Mouse (Mus musculus) liver, embryonic 14.5 days (tissue): Measurements from ENCODE around the gene Zswim5. TPM values are rescaled to one million over a fixed set of nuclear protein-coding genes. Genes with fewer than 3 reads are reported as not detected.

Source experiments
- ATAC-seq: fragments of 200-750 bp; cut with Nextera tagmentation; 2 replicates; pipeline ENCODE4 v1.8.0; 2017; ENCODE audit warnings: moderate number of reproducible peaks, mild to moderate bottlenecking, moderate library complexity; ENCODE audit not compliant: insufficient read depth
- DNase-seq, 3 experiments: peaks; one replicate each; pipeline ENCODE4 v3.0.0-alpha.2; 2012 to 2013; ENCODE audit warnings: low read depth in 3 of 3, low spot score in 3 of 3
- H3K27ac ChIP-seq: fragments of 300-500 bp; sonication (generic); 2 replicates; pipeline ENCODE4 v1.5.1; 2014; ENCODE audit warnings: moderate library complexity, mild to moderate bottlenecking, control low read depth, inconsistent platforms
- H3K27me3 ChIP-seq: fragments of 300-500 bp; sonication (generic); 2 replicates; pipeline ENCODE4 v1.6.1; 2014; ENCODE audit warnings: mild to moderate bottlenecking, low read length, moderate library complexity; ENCODE audit not compliant: control insufficient read depth, insufficient read depth
- H3K36me3 ChIP-seq: fragments of 300-500 bp; sonication (generic); replicated peaks from 2 replicates; pipeline ENCODE4 v1.6.1; 2014; ENCODE audit warnings: low read depth; ENCODE audit not compliant: control insufficient read depth, insufficient read depth
- H3K4me1 ChIP-seq, 2 experiments: fragments of 200-500 bp in 1 of 2; fragments of 300-500 bp in 1 of 2; sonication (generic) in 1 of 2; replicated peaks; 2 replicates each; pipeline ENCODE4 v1.6.1; 2012 to 2014; ENCODE audit warnings: antibody characterized with exemption in 1 of 2, inconsistent platforms in 1 of 2, low read length in 1 of 2; ENCODE audit not compliant: control insufficient read depth in 2 of 2, insufficient read depth in 2 of 2
- H3K4me2 ChIP-seq: fragments of 300-500 bp; sonication (generic); 2 replicates; pipeline ENCODE4 v1.6.1; 2014; ENCODE audit warnings: low read depth, mild to moderate bottlenecking, control low read depth, moderate library complexity
- H3K4me3 ChIP-seq, 2 experiments: fragments of 200-500 bp in 1 of 2; fragments of 300-500 bp in 1 of 2; sonication (generic) in 1 of 2; 2 replicates each; pipeline ENCODE4 v1.5.1; 2012 to 2014; ENCODE audit warnings: low read depth in 2 of 2, low read length in 2 of 2, mild to moderate bottlenecking in 2 of 2, control low read depth in 1 of 2, inconsistent platforms in 1 of 2, moderate library complexity in 1 of 2; ENCODE audit not compliant: insufficient read depth in 1 of 2
- H3K9ac ChIP-seq: fragments of 300-500 bp; sonication (generic); replicated peaks from 2 replicates; pipeline ENCODE4 v1.6.1; 2014; ENCODE audit warnings: mild to moderate bottlenecking, control low read depth, moderate library complexity
- H3K9me3 ChIP-seq: fragments of 300-500 bp; sonication (generic); 2 replicates; pipeline ENCODE4 v1.6.1; 2016; ENCODE audit warnings: low read length, mixed read lengths; ENCODE audit not compliant: control insufficient read depth
- CTCF ChIP-seq: IDR thresholded peaks from 2 replicates; pipeline ENCODE4 v1.5.1; 2016; ENCODE audit warnings: antibody characterized with exemption, low read depth, control low read depth
- EP300 ChIP-seq: IDR thresholded peaks from 2 replicates; pipeline ENCODE4 v1.6.1; 2016; ENCODE audit warnings: antibody characterized with exemption, low read depth
- WGBS: fragments of 180-500 bp; shearing (Covaris S2); extraction: QIAGEN DNeasy Blood & Tissue Kit; methylation state at CpG from one replicate; pipeline ENCODE4 v1.1.7; 2014; ENCODE audit not compliant: insufficient replicate concordance; 5-methylcytosine and 5-hydroxymethylcytosine counted together
- polyA plus RNA-seq, 2 experiments: library from polyadenylated mRNA; depleted of rRNA in 1 of 2; stranded (reverse) in 1 of 2; unstranded in 1 of 2; fragments of >200 nt; fragmentation: Nextera tagmentation in 1 of 2; extraction: Ambion mirVana in 1 of 2; gene quantifications; 2 replicates each; pipeline versions ENCODE4 v1.2.1 to v1.2.3; 2012 to 2014

The Zswim5 gene
- polyA plus RNA-seq, 2 experiments: 0.04 to 0.06 TPM

DNA sequence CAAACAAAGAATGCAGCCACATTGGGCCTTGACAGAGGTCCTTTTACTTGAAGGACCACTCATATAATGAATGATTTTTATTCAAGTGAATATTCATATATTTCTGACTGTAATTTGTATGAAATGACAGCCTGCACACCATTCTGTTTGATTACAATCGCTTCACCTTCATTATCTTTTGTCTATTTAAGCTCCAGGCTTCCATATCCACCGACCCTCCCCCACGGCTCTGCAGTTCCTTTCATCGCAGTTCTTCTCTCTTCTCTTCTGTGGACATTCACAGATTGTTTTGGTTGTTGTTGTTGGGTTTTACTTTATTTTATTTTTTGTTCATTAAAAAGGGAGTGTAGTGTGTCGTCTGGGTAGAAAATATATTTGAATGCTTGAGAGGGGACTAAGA, 34.0 kb downstream of the Zswim5 start:
- TF ChIP-seq EP300 (no peak), CTCF (no peak)
- ATAC-seq: no peak

DNA sequence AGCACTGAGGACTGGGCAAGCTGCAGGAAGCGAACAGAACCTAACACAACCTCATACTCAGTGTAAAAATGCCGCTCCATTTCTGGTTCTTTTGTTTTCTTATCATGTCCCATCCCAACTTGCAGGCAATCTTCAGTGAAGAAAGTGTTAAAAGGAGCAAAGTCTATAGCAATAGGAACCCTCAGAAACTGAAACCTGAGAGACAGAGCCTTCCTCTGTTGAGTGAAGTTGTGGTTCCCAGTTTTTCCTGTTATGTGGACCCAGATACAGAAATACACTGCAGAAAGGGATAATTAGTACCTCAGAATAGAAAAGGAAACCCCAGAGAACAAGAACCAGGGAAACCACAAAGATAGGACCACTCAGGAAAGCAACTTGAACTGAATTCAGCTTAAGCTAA, 36.1 kb downstream of the Zswim5 start:
- TF ChIP-seq EP300: no peak
- TF ChIP-seq CTCF: no peak
- 33% methylated on average over 2 of the region's 2 CpGs for WGBS
- Histone ChIP-seq H3K9ac (no peak overlapping the region), H3K4me2 (no peak overlapping the region), H3K27me3 (no peaks in the 10 kb centered on the region), H3K27ac (no peak overlapping the region), H3K9me3 (no peaks in the 10 kb centered on the region), H3K4me3 (no peak overlapping the region), H3K4me1 (no peaks in the 10 kb centered on the region), H3K36me3 (no peaks in the 10 kb centered on the region)
- ATAC-seq (no peak), DNase-seq (no peak)

More for the DNA sequence above, 34.0 kb downstream of the Zswim5 start:
- Histone ChIP-seq H3K4me2 (no peak overlapping the region), H3K4me1 (no peaks in the 10 kb centered on the region), H3K9ac (no peak overlapping the region), H3K4me3 (no peak overlapping the region), H3K27ac (no peak overlapping the region), H3K9me3 (no peaks in the 10 kb centered on the region), H3K36me3 (no peaks in the 10 kb centered on the region), H3K27me3 (no peaks in the 10 kb centered on the region)
- WGBS: 48% methylated on average over 5 of the region's 5 CpGs
- DNase-seq: no peak

DNA sequence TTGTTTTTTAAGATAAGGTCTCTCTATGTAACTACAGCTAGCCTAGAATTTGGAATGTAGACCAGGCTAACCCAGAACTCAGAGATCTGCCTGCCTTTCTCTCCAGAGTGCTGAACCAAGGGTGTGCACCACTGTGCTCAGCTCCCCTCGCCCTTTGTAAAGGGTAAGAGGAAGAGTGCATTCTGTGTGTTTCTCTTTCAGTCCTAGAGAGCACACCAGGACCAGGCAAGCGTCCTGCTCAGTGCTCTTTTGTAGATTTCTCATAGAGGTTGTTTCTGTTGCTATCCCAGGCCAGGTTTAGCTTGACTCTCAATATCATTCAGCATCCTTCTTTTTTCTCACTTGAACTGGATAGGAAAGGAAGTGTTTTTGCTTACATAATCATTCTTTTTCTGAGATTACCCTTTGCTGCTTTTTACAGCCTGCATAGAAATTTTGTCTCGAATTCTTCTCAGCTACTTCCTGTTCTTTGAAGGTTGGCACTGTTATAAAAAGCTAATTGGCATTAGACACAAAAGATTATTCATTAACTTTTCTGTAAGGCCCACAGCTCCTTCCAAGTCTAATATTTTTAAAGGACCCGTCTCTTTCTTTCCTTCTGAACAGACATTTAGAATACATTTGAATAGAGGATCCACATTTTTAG, 51.0 kb downstream of the Zswim5 start:
- WGBS: 33% methylated on average over 4 of the region's 4 CpGs
- no peak for TF ChIP-seq CTCF
- H3K36me3 ChIP-seq: no peaks in the 10 kb centered on the region
- no peak overlapping the region for H3K9ac ChIP-seq
- H3K27ac ChIP-seq: no peak overlapping the region
- DNase-seq (no peak), ATAC-seq (no peak)
- H3K4me3 ChIP-seq: no peak overlapping the region
- no peak overlapping the region for H3K4me2 ChIP-seq
- no peaks in the 10 kb centered on the region for H3K9me3 ChIP-seq
- H3K27me3 ChIP-seq: no peaks in the 10 kb centered on the region
- no peaks in the 10 kb centered on the region for H3K4me1 ChIP-seq

DNA sequence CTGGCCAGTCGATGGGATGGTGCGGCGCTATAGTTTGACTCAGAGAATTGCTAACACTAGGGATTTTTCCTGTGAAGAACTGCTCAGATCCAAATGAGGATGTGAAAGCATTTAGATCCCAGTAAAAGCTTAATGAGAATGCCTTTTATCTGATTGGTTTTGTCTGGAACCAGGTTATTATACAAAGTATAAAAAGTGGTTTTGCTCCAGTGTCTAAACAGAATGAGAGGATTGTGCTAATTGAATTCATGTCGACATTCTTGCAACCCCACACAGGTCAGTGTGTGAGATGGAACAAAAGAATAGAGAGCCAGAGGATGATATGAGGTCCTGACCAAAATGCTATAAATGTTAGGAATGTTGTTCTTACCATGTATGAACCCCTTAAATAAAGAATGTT, 62.4 kb downstream of the Zswim5 start:
- 72% methylated on average over 4 of the region's 4 CpGs for WGBS
- no peak for ATAC-seq

DNA sequence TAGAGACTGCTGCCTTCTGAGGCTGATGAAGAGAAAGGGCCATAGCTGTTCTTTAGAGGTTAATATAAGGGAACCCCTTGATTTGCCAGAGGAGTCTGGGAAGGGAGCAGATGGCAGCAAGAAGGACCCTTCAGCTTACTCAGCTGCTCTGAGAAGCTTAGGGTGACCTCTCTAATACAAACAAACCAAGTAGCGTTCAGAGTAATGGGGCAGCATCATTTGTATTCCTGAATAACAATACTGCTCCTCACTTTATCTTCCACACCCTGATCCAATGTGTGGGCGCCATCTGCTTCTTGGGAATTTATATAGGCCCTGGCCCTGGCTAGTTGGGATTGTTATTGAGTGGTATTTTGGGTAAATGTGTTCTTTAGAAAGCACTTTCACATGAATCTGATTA, 65.5 kb downstream of the Zswim5 start:
- H3K4me3 ChIP-seq: no peak overlapping the region
- H3K9me3 ChIP-seq: no peaks in the 10 kb centered on the region
- 57% methylated on average over 2 of the region's 2 CpGs for WGBS
- no peak for DNase-seq
- no peak overlapping the region for H3K9ac ChIP-seq
- H3K36me3 ChIP-seq: no peaks in the 10 kb centered on the region
- no peak for ATAC-seq
- no peak overlapping the region for H3K27ac ChIP-seq
- no peaks in the 10 kb centered on the region; the same call in 1 of the 2 replicates for H3K27me3 ChIP-seq
- no peaks in the 10 kb centered on the region for H3K4me1 ChIP-seq
- H3K4me2 ChIP-seq: no peak overlapping the region
- no peak for TF ChIP-seq CTCF
- TF ChIP-seq EP300: no peak

More for the DNA sequence above, 62.4 kb downstream of the Zswim5 start:
- no peaks in the 10 kb centered on the region for H3K4me1 ChIP-seq
- H3K36me3 ChIP-seq: no peaks in the 10 kb centered on the region
- H3K4me2 ChIP-seq: no peak overlapping the region
- no peaks in the 10 kb centered on the region for H3K9me3 ChIP-seq
- DNase-seq: no peak
- H3K27me3 ChIP-seq: no peaks in the 10 kb centered on the region; the same call in 1 of the 2 replicates
- no peak overlapping the region for H3K4me3 ChIP-seq
- TF ChIP-seq EP300: no peak
- TF ChIP-seq CTCF: no peak
- H3K27ac ChIP-seq: no peak overlapping the region
- no peak overlapping the region for H3K9ac ChIP-seq
